Mouse (Mus musculus) testis, adult 2 months (tissue): ENCODE results near the gene Tmem237.

Experiments used
- CTCF ChIP-seq: fragments of 200-500 bp; IDR thresholded peaks from 2 replicates; pipeline ENCODE4 v1.5.1; 2012; ENCODE audit warnings: low read depth, mild to moderate bottlenecking, inconsistent platforms, low read length, moderate library complexity; ENCODE audit not compliant: control insufficient read depth, insufficient read depth, insufficient replicate concordance
- POLR2A ChIP-seq: fragments of 200-500 bp; IDR thresholded peaks from 2 replicates; pipeline ENCODE4 v1.6.1; 2012; ENCODE audit warnings: low read depth, mild to moderate bottlenecking, inconsistent platforms, low read length, moderate library complexity; ENCODE audit not compliant: control insufficient read depth

DNA sequence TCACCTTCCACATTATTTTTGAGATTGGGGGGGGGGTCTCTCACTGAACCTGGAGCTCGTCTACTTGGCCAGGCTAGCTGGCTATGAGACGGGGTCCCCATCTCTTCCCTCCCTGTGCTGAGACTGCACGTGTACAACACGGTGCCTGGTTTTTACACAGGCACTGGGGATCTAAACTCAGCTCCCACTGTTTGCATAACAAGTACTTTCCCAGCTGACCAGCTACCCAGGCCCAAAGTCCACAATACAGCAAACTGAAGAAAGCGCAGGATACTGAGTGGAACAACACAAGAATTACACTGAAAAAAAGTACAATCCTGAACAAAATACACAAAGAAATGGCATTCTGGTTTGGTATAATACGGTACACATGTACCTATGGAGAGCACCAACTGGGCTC is 18.1 kb downstream of the Tmem237 start:
- no peak for TF ChIP-seq POLR2A
- no peak for TF ChIP-seq CTCF
